Mouse (Mus musculus) liver, postnatal 0 days (tissue): ENCODE measurements around the gene Selenoo. TPM values are rescaled to one million over a fixed set of nuclear protein-coding genes. Genes with fewer than 3 reads are reported as not detected.

Experiments used
- ATAC-seq: fragments of 200-750 bp; cut with Nextera tagmentation; 2 replicates; pipeline ENCODE4 v1.8.0; 2017; ENCODE audit warnings: mild to moderate bottlenecking, moderate library complexity
- DNase-seq: peaks from one replicate; pipeline ENCODE4 v3.0.0-alpha.2; 2016
- H3K27ac ChIP-seq: fragments of 300-500 bp; sonication (generic); 2 replicates; pipeline ENCODE4 v1.5.1; 2014; ENCODE audit warnings: antibody characterized with exemption, moderate library complexity, mild to moderate bottlenecking, low read depth
- H3K27me3 ChIP-seq: fragments of 300-500 bp; sonication (generic); 2 replicates; pipeline ENCODE4 v1.6.1; 2014; ENCODE audit warnings: low read length, control low read depth, mixed read lengths; ENCODE audit not compliant: insufficient read depth
- H3K36me3 ChIP-seq: fragments of 300-500 bp; sonication (generic); replicated peaks from 2 replicates; pipeline ENCODE4 v1.6.1; 2014; ENCODE audit warnings: mild to moderate bottlenecking, control low read depth, low read length, moderate library complexity, mixed read lengths; ENCODE audit not compliant: insufficient read depth
- H3K4me1 ChIP-seq: fragments of 300-500 bp; sonication (generic); 2 replicates; pipeline ENCODE4 v1.6.1; 2014; ENCODE audit warnings: antibody characterized with exemption, mild to moderate bottlenecking, control low read depth; ENCODE audit not compliant: insufficient read depth
- H3K4me2 ChIP-seq: fragments of 300-500 bp; sonication (generic); 2 replicates; pipeline ENCODE4 v1.6.1; 2014; ENCODE audit warnings: low read depth, mild to moderate bottlenecking, low read length, moderate library complexity, mixed read lengths
- H3K4me3 ChIP-seq: fragments of 300-500 bp; sonication (generic); 2 replicates; pipeline ENCODE4 v1.5.1; 2014; ENCODE audit warnings: low read depth, low read length
- H3K9ac ChIP-seq: fragments of 300-500 bp; sonication (generic); replicated peaks from 2 replicates; pipeline ENCODE4 v1.6.1; 2014; ENCODE audit warnings: mild to moderate bottlenecking, moderate library complexity
- H3K9me3 ChIP-seq: fragments of 300-500 bp; sonication (generic); 2 replicates; pipeline ENCODE4 v1.6.1; 2016; ENCODE audit warnings: mild to moderate bottlenecking, control low read depth, low read length, mixed read lengths
- CTCF ChIP-seq: sonication (generic); IDR thresholded peaks from 2 replicates; pipeline ENCODE4 v1.5.1; 2016; ENCODE audit warnings: antibody characterized with exemption, low read depth
- EP300 ChIP-seq: IDR thresholded peaks from 2 replicates; pipeline ENCODE4 v1.6.1; 2016; ENCODE audit warnings: antibody characterized with exemption, low read depth, mild to moderate bottlenecking
- WGBS: fragments of 180-500 bp; shearing (Covaris S2); extraction: QIAGEN DNeasy Blood & Tissue Kit; methylation state at CpG from one replicate; pipeline ENCODE4 v1.1.7; 2014; ENCODE audit not compliant: insufficient replicate concordance; 5-methylcytosine and 5-hydroxymethylcytosine counted together
- polyA plus RNA-seq: library from polyadenylated mRNA; unstranded; fragments of >200 nt; fragmentation: Nextera tagmentation; extraction: Ambion mirVana; gene quantifications from 2 replicates; pipeline ENCODE4 v1.2.1, GENCODE M21; 2015

The Selenoo gene
- polyA plus RNA-seq, 1 experiment from 2014 or later, result 14.3 TPM

DNA sequence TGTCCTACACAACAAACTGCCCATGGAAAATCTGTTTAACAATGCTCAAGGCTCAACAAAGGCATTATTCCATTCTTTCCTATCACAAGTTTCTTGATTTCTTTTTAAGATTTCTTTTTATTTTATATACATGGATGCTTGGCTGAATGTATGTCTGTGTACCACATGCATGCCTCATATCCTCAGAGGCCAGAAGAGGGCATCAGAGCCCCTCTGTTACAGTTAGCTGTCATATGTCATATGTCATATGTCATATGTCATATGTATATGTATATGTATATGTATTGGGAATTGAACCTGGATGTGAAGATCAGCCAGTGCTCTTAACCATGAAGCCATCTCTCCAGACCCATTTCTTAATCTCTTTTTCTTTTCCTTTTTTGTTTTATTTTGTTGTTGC lies 29.1 kb downstream of the Selenoo start:
- TF ChIP-seq CTCF, result peak; percentile 58
- TF ChIP-seq EP300, result no peak
- Histone ChIP-seq H3K4me1 (peaks cover 17% of the 10 kb centered on the region), H3K9ac (no peak overlapping the region), H3K36me3 (peaks cover 20% of the 10 kb centered on the region), H3K4me3 (no peak overlapping the region), H3K27me3 (no peaks in the 10 kb centered on the region), H3K4me2 (no peak overlapping the region), H3K9me3 (no peaks in the 10 kb centered on the region), H3K27ac (no peak overlapping the region)
- ATAC-seq (no peak), DNase-seq (no peak)

- TF ChIP-seq CTCF (no peak), EP300 (no peak)
- under 1% methylated on average over 47 of the region's 47 CpGs for WGBS
These were observed 33.9 kb downstream of the Selenoo start, which contains the start of gene Tubgcp6 for GRCm38 (mm10) chr15:89122649-89123366. Tubgcp6 (minus strand) TSS chr15:89123112.

DNA sequence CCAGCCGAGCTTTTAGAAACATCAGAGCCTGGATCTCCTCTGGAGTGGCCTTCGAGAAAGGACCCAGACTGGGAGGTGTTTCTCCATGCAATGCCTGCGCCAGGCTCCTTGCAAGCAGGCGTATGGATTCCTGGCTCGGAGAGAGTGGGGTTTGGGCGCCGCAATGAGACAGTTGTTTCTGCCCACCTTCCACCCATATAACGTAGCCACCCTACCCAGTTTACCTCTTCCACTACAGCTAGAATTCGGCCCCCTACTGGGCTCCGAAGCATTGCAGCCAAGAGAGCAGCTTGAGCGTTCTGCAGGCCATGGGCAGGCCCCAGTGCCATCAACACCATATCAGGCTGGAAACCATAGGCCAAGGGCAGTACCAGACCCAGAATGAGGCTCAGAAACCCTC lies 34.7 kb downstream of the Selenoo start:
- Histone ChIP-seq H3K4me1 (peaks cover 31% of the 10 kb centered on the region), H3K27me3 (no peaks in the 10 kb centered on the region), H3K9me3 (no peaks in the 10 kb centered on the region), H3K9ac (peak overlapping the region; percentile 90), H3K4me2 (peak overlapping the region; percentile 95), H3K36me3 (peaks cover 2% of the 10 kb centered on the region; the same call in 1 of the 2 replicates), H3K27ac (peak overlapping the region; percentile 62), H3K4me3 (peak overlapping the region; percentile 95)
- no peak for ATAC-seq
- no peak for DNase-seq
- no peak for TF ChIP-seq EP300
- peak; percentile 48 for TF ChIP-seq CTCF
- WGBS, result 48% methylated on average over 11 of the region's 11 CpGs

More at GRCm38 (mm10) chr15:89122649-89123366, 33.9 kb downstream of the Selenoo start, which contains the start of gene Tubgcp6:
- H3K9ac ChIP-seq, result peak within 1 kb of the TSS; percentile 90
- peaks cover 2% of the 10 kb centered on the region; the same call in 1 of the 2 replicates for H3K36me3 ChIP-seq
- peak within 1 kb of the TSS; percentile 95 for H3K4me2 ChIP-seq
- H3K4me1 ChIP-seq, result peaks cover 28% of the 10 kb centered on the region
- DNase-seq (peak; percentile 97), ATAC-seq (peak; percentile 95)
- no peaks in the 10 kb centered on the region for H3K27me3 ChIP-seq
- H3K4me3 ChIP-seq, result peak within 1 kb of the TSS; percentile 95
- peak within 1 kb of the TSS; percentile 77 for H3K27ac ChIP-seq
- no peaks in the 10 kb centered on the region for H3K9me3 ChIP-seq

GRCm38 (mm10) chr15:89124312-89124711 lies 35.4 kb downstream of the Selenoo start:
- Histone ChIP-seq H3K4me1 (peaks cover 35% of the 10 kb centered on the region), H3K9me3 (no peaks in the 10 kb centered on the region), H3K4me2 (no peak overlapping the region), H3K9ac (no peak overlapping the region), H3K4me3 (no peak overlapping the region), H3K27me3 (no peaks in the 10 kb centered on the region), H3K27ac (no peak overlapping the region), H3K36me3 (no peaks in the 10 kb centered on the region; the same call in 1 of the 2 replicates)
- ATAC-seq (no peak), DNase-seq (no peak)
- TF ChIP-seq EP300, result no peak
- TF ChIP-seq CTCF, result no peak
- WGBS, result 79% methylated on average over 3 of the region's 3 CpGs

DNA sequence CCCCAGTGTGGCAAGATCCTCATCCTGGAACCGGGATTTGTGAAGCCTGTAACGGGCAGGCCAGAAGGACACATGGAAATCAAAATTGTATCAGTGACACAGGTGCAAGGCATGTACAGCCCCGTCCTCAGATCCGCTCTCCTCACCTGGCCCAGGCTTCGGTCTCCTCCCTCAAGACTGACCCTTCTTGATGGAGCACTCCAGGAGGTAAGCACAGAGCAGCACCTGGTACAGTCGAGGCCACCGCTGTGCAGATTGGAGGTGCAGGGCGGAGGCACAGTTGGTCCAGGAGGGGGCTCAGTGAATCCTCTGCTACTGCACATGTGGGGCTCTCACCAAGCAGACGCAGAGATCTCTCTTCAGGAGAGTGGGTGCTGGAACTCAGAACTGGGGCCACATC lies 36.5 kb downstream of the Selenoo start:
- ATAC-seq (no peak), DNase-seq (no peak)
- H3K9me3 ChIP-seq, result no peaks in the 10 kb centered on the region
- H3K27ac ChIP-seq, result no peak overlapping the region
- H3K4me2 ChIP-seq, result no peak overlapping the region
- TF ChIP-seq EP300, result no peak
- no peak overlapping the region for H3K9ac ChIP-seq
- no peaks in the 10 kb centered on the region for H3K27me3 ChIP-seq
- H3K36me3 ChIP-seq, result no peaks in the 10 kb centered on the region; the same call in 1 of the 2 replicates
- no peak overlapping the region for H3K4me3 ChIP-seq
- WGBS, result 92% methylated on average over 9 of the region's 9 CpGs
- H3K4me1 ChIP-seq, result peaks cover 31% of the 10 kb centered on the region

- Histone ChIP-seq H3K4me2 (no peak overlapping the region), H3K4me3 (no peak overlapping the region), H3K9ac (no peak overlapping the region), H3K36me3 (no peaks in the 10 kb centered on the region), H3K27ac (no peak overlapping the region), H3K4me1 (peaks cover 26% of the 10 kb centered on the region), H3K27me3 (no peaks in the 10 kb centered on the region), H3K9me3 (no peaks in the 10 kb centered on the region)
- ATAC-seq (no peak), DNase-seq (no peak)
- 82% methylated on average over 8 of the region's 8 CpGs for WGBS
- TF ChIP-seq EP300 (no peak), CTCF (no peak)
These were observed 37.7 kb downstream of the Selenoo start for GRCm38 (mm10) chr15:89126622-89127021.
